Mouse (Mus musculus): ENCODE measurements around the gene Sfta2. TPM values are rescaled to one million over a fixed set of nuclear protein-coding genes. Genes with fewer than 3 reads are reported as not detected.

Gene Sfta2
- polyA plus RNA-seq, 1 experiment from 2014 or later: 25.2 TPM

GRCm38 (mm10) chr17:35587291-35587690 lies 14.1 kb upstream of the Sfta2 start:
- H3K36me3 ChIP-seq (ENCODE audit: control insufficient read depth, insufficient read depth, low read length): no peaks in the 10 kb centered on the region
- no peak overlapping the region for H3K4me2 ChIP-seq (replicated peaks; ENCODE audit: low read depth, low read length)
- no peak overlapping the region for H3K4me3 ChIP-seq (ENCODE audit: low read depth, low read length)
- H3K27ac ChIP-seq (ENCODE audit: low read length): no peak overlapping the region
- ATAC-seq (ENCODE audit: insufficient number of reproducible peaks, insufficient read depth, low FRiP score, low read depth): no peak
- H3K4me1 ChIP-seq (ENCODE audit: control insufficient read depth, insufficient read depth, low read length): 0 out of 2 replicates have a peak, but pooled peaks cover 2% of the 10 kb centered on the region
- WGBS: 78% methylated on average over 1 of the region's 1 CpGs
- H3K27me3 ChIP-seq (ENCODE audit: control insufficient read depth, insufficient read depth, low read length): no peaks in the 10 kb centered on the region
- no peak overlapping the region for H3K9ac ChIP-seq (replicated peaks; ENCODE audit: low read depth, low read length)
- no peaks in the 10 kb centered on the region for H3K9me3 ChIP-seq (ENCODE audit: control insufficient read depth, low read depth, low read length)

- no peaks in the 10 kb centered on the region for H3K36me3 ChIP-seq (ENCODE audit: control insufficient read depth, insufficient read depth, low read length)
- 37% methylated on average over 4 of the region's 4 CpGs for WGBS
- ATAC-seq (ENCODE audit: insufficient number of reproducible peaks, insufficient read depth, low FRiP score, low read depth): no peak
- no peak overlapping the region for H3K9ac ChIP-seq (replicated peaks; ENCODE audit: low read depth, low read length)
- H3K27ac ChIP-seq (ENCODE audit: low read length): no peak overlapping the region
- 0 out of 2 replicates have a peak, but pooled peaks cover 2% of the 10 kb centered on the region for H3K4me1 ChIP-seq (ENCODE audit: control insufficient read depth, insufficient read depth, low read length)
- H3K9me3 ChIP-seq (ENCODE audit: control insufficient read depth, low read depth, low read length): no peaks in the 10 kb centered on the region
- H3K27me3 ChIP-seq (ENCODE audit: control insufficient read depth, insufficient read depth, low read length): no peaks in the 10 kb centered on the region
- no peak overlapping the region for H3K4me2 ChIP-seq (replicated peaks; ENCODE audit: low read depth, low read length)
- H3K4me3 ChIP-seq (ENCODE audit: low read depth, low read length): no peak overlapping the region
Measured at GRCm38 (mm10) chr17:35588387-35588786, 13.0 kb upstream of the Sfta2 start.

- Histone ChIP-seq H3K9me3 (ENCODE audit: control insufficient read depth, low read depth, low read length) (no peaks in the 10 kb centered on the region), H3K4me3 (ENCODE audit: low read depth, low read length) (no peak overlapping the region), H3K36me3 (ENCODE audit: control insufficient read depth, insufficient read depth, low read length) (no peaks in the 10 kb centered on the region), H3K9ac (replicated peaks; ENCODE audit: low read depth, low read length) (no peak overlapping the region), H3K27ac (ENCODE audit: low read length) (no peak overlapping the region), H3K27me3 (ENCODE audit: control insufficient read depth, insufficient read depth, low read length) (no peaks in the 10 kb centered on the region), H3K4me2 (replicated peaks; ENCODE audit: low read depth, low read length) (no peak overlapping the region), H3K4me1 (ENCODE audit: control insufficient read depth, insufficient read depth, low read length) (0 out of 2 replicates have a peak, but pooled peaks cover 2% of the 10 kb centered on the region)
- WGBS: 46% methylated on average over 21 of the region's 21 CpGs
- peak; percentile 56; the same call in 1 of the 2 replicates for ATAC-seq (ENCODE audit: insufficient number of reproducible peaks, insufficient read depth, low FRiP score, low read depth)
Measured at GRCm38 (mm10) chr17:35590410-35591218, 10.7 kb upstream of the Sfta2 start.

GRCm38 (mm10) chr17:35591219-35591578 lies 10.2 kb upstream of the Sfta2 start:
- WGBS: 95% methylated on average over 7 of the region's 7 CpGs
- Histone ChIP-seq H3K27me3 (ENCODE audit: control insufficient read depth, insufficient read depth, low read length) (no peaks in the 10 kb centered on the region), H3K4me1 (ENCODE audit: control insufficient read depth, insufficient read depth, low read length) (0 out of 2 replicates have a peak, but pooled peaks cover 2% of the 10 kb centered on the region), H3K36me3 (ENCODE audit: control insufficient read depth, insufficient read depth, low read length) (no peaks in the 10 kb centered on the region), H3K4me3 (ENCODE audit: low read depth, low read length) (no peak overlapping the region), H3K27ac (ENCODE audit: low read length) (no peak overlapping the region), H3K9me3 (ENCODE audit: control insufficient read depth, low read depth, low read length) (no peaks in the 10 kb centered on the region), H3K4me2 (replicated peaks; ENCODE audit: low read depth, low read length) (no peak overlapping the region), H3K9ac (replicated peaks; ENCODE audit: low read depth, low read length) (no peak overlapping the region)
- no peak for ATAC-seq (ENCODE audit: insufficient number of reproducible peaks, insufficient read depth, low FRiP score, low read depth)

GRCm38 (mm10) chr17:35591731-35592130 lies 9.6 kb upstream of the Sfta2 start:
- H3K36me3 ChIP-seq (ENCODE audit: control insufficient read depth, insufficient read depth, low read length): no peaks in the 10 kb centered on the region
- WGBS: 62% methylated on average over 15 of the region's 15 CpGs
- H3K27me3 ChIP-seq (ENCODE audit: control insufficient read depth, insufficient read depth, low read length): no peaks in the 10 kb centered on the region
- H3K27ac ChIP-seq (ENCODE audit: low read length): no peak overlapping the region
- H3K9me3 ChIP-seq (ENCODE audit: control insufficient read depth, low read depth, low read length): no peaks in the 10 kb centered on the region
- no peak for ATAC-seq (ENCODE audit: insufficient number of reproducible peaks, insufficient read depth, low FRiP score, low read depth)
- H3K4me2 ChIP-seq (replicated peaks; ENCODE audit: low read depth, low read length): no peak overlapping the region
- no peak overlapping the region for H3K9ac ChIP-seq (replicated peaks; ENCODE audit: low read depth, low read length)
- H3K4me1 ChIP-seq (ENCODE audit: control insufficient read depth, insufficient read depth, low read length): 0 out of 2 replicates have a peak, but pooled peaks cover 2% of the 10 kb centered on the region
- no peak overlapping the region for H3K4me3 ChIP-seq (ENCODE audit: low read depth, low read length)

GRCm38 (mm10) chr17:35592131-35592530 lies 9.2 kb upstream of the Sfta2 start:
- H3K36me3 ChIP-seq (ENCODE audit: control insufficient read depth, insufficient read depth, low read length): no peaks in the 10 kb centered on the region
- H3K27me3 ChIP-seq (ENCODE audit: control insufficient read depth, insufficient read depth, low read length): no peaks in the 10 kb centered on the region
- no peak for ATAC-seq (ENCODE audit: insufficient number of reproducible peaks, insufficient read depth, low FRiP score, low read depth)
- no peak overlapping the region for H3K4me3 ChIP-seq (ENCODE audit: low read depth, low read length)
- H3K27ac ChIP-seq (ENCODE audit: low read length): no peak overlapping the region
- 71% methylated on average over 9 of the region's 9 CpGs for WGBS
- H3K4me2 ChIP-seq (replicated peaks; ENCODE audit: low read depth, low read length): no peak overlapping the region
- no peak overlapping the region for H3K9ac ChIP-seq (replicated peaks; ENCODE audit: low read depth, low read length)
- 0 out of 2 replicates have a peak, but pooled peaks cover 2% of the 10 kb centered on the region for H3K4me1 ChIP-seq (ENCODE audit: control insufficient read depth, insufficient read depth, low read length)
- H3K9me3 ChIP-seq (ENCODE audit: control insufficient read depth, low read depth, low read length): no peaks in the 10 kb centered on the region

GRCm38 (mm10) chr17:35593786-35594185 lies 7.6 kb upstream of the Sfta2 start:
- Histone ChIP-seq H3K27me3 (ENCODE audit: control insufficient read depth, insufficient read depth, low read length) (no peaks in the 10 kb centered on the region), H3K36me3 (ENCODE audit: control insufficient read depth, insufficient read depth, low read length) (no peaks in the 10 kb centered on the region), H3K9ac (replicated peaks; ENCODE audit: low read depth, low read length) (no peak overlapping the region), H3K27ac (ENCODE audit: low read length) (no peak overlapping the region), H3K4me1 (ENCODE audit: control insufficient read depth, insufficient read depth, low read length) (0 out of 2 replicates have a peak, but pooled peaks cover 2% of the 10 kb centered on the region), H3K9me3 (ENCODE audit: control insufficient read depth, low read depth, low read length) (no peaks in the 10 kb centered on the region), H3K4me3 (ENCODE audit: low read depth, low read length) (no peak overlapping the region), H3K4me2 (replicated peaks; ENCODE audit: low read depth, low read length) (no peak overlapping the region)
- no peak for ATAC-seq (ENCODE audit: insufficient number of reproducible peaks, insufficient read depth, low FRiP score, low read depth)
- 37% methylated on average over 4 of the region's 4 CpGs for WGBS

GRCm38 (mm10) chr17:35594456-35594855 lies 6.9 kb upstream of the Sfta2 start:
- Histone ChIP-seq H3K27me3 (ENCODE audit: control insufficient read depth, insufficient read depth, low read length) (no peaks in the 10 kb centered on the region), H3K4me3 (ENCODE audit: low read depth, low read length) (no peak overlapping the region), H3K9me3 (ENCODE audit: control insufficient read depth, low read depth, low read length) (no peaks in the 10 kb centered on the region), H3K9ac (replicated peaks; ENCODE audit: low read depth, low read length) (no peak overlapping the region), H3K4me2 (replicated peaks; ENCODE audit: low read depth, low read length) (no peak overlapping the region), H3K4me1 (ENCODE audit: control insufficient read depth, insufficient read depth, low read length) (0 out of 2 replicates have a peak, but pooled peaks cover 2% of the 10 kb centered on the region), H3K27ac (ENCODE audit: low read length) (no peak overlapping the region), H3K36me3 (ENCODE audit: control insufficient read depth, insufficient read depth, low read length) (no peaks in the 10 kb centered on the region)
- no peak for ATAC-seq (ENCODE audit: insufficient number of reproducible peaks, insufficient read depth, low FRiP score, low read depth)
- 81% methylated on average over 7 of the region's 7 CpGs for WGBS
